Mouse (Mus musculus) myocyte (in vitro differentiated cells): ENCODE measurements around the gene Inhbc.

Source experiments
- POLR2A ChIP-seq: IDR thresholded peaks from one replicate; pipeline ENCODE4 v1.6.1; 2011; ENCODE audit warnings: low read depth, mild to moderate bottlenecking, control low read depth, moderate library complexity; ENCODE audit not compliant: insufficient read length
- REST ChIP-seq: IDR thresholded peaks from one replicate; pipeline ENCODE4 v1.6.1; 2011; ENCODE audit warnings: mild to moderate bottlenecking, control low read depth, moderate library complexity; ENCODE audit not compliant: insufficient read depth, insufficient read length
- TCF12 ChIP-seq: IDR thresholded peaks from one replicate; pipeline ENCODE4 v1.6.1; 2011; ENCODE audit warnings: mild to moderate bottlenecking, control low read depth; ENCODE audit not compliant: poor library complexity, insufficient read depth, severe bottlenecking
- TCF3 ChIP-seq: IDR thresholded peaks from one replicate; pipeline ENCODE4 v1.6.1; 2011; ENCODE audit warnings: low read depth, control low read depth; ENCODE audit not compliant: insufficient read length

GRCm38 (mm10) chr10:127368273-127368672 lies 2.0 kb downstream of the Inhbc start:
- TF ChIP-seq POLR2A (no peak), REST (no peak), TCF12 (no peak), TCF3 (no peak)
